Mouse (Mus musculus): ENCODE data around the gene Osr1. TPM values are rescaled to one million over a fixed set of nuclear protein-coding genes. Genes with fewer than 3 reads are reported as not detected.
A peak's percentile ranks its signal among the peaks of the same experiment; 100 is the strongest.

Gene Osr1
- polyA plus RNA-seq, 1 experiment from 2014 or later: 15.6 TPM

- WGBS: 1% methylated on average over 21 of the region's 21 CpGs
- Histone ChIP-seq H3K4me2 (no peak overlapping the region), H3K4me3 (ENCODE audit: low read depth, low read length) (no peak overlapping the region), H3K9ac (ENCODE audit: low read length) (no peak overlapping the region), H3K27ac (ENCODE audit: low read depth, low read length) (no peak overlapping the region), H3K27me3 (ENCODE audit: control insufficient read depth, insufficient read depth, low read length) (peaks cover 98% of the 10 kb centered on the region), H3K36me3 (ENCODE audit: control insufficient read depth, insufficient read depth, low read length) (no peaks in the 10 kb centered on the region), H3K4me1 (ENCODE audit: control insufficient read depth, insufficient read depth, low read length) (peaks cover 4% of the 10 kb centered on the region; the same call in 1 of the 2 replicates), H3K9me3 (ENCODE audit: control insufficient read depth, low read length) (no peaks in the 10 kb centered on the region)
- no peak for ATAC-seq (ENCODE audit: low FRiP score)
- DNase-seq (ENCODE audit: low spot score, missing footprints): peak; percentile 95
Observed at GRCm38 (mm10) chr12:9575158-9576042, 5.5 kb downstream of the Osr1 start.

GRCm38 (mm10) chr12:9576043-9576538, 6.2 kb downstream of the Osr1 start:
- H3K4me2 ChIP-seq: no peak overlapping the region
- peaks cover 4% of the 10 kb centered on the region; the same call in 1 of the 2 replicates for H3K4me1 ChIP-seq (ENCODE audit: control insufficient read depth, insufficient read depth, low read length)
- no peaks in the 10 kb centered on the region for H3K36me3 ChIP-seq (ENCODE audit: control insufficient read depth, insufficient read depth, low read length)
- ATAC-seq (ENCODE audit: low FRiP score) (no peak), DNase-seq (ENCODE audit: low spot score, missing footprints) (no peak)
- no peak overlapping the region for H3K9ac ChIP-seq (ENCODE audit: low read length)
- H3K27ac ChIP-seq (ENCODE audit: low read depth, low read length): no peak overlapping the region
- no peak overlapping the region for H3K4me3 ChIP-seq (ENCODE audit: low read depth, low read length)
- H3K27me3 ChIP-seq (ENCODE audit: control insufficient read depth, insufficient read depth, low read length): peaks cover 98% of the 10 kb centered on the region
- WGBS: under 1% methylated on average over 18 of the region's 18 CpGs
- no peaks in the 10 kb centered on the region for H3K9me3 ChIP-seq (ENCODE audit: control insufficient read depth, low read length)

GRCm38 (mm10) chr12:9577610-9578009, 7.7 kb downstream of the Osr1 start:
- Histone ChIP-seq H3K4me2 (no peak overlapping the region), H3K9me3 (ENCODE audit: control insufficient read depth, low read length) (no peaks in the 10 kb centered on the region), H3K9ac (ENCODE audit: low read length) (no peak overlapping the region), H3K36me3 (ENCODE audit: control insufficient read depth, insufficient read depth, low read length) (no peaks in the 10 kb centered on the region), H3K4me3 (ENCODE audit: low read depth, low read length) (no peak overlapping the region), H3K27me3 (ENCODE audit: control insufficient read depth, insufficient read depth, low read length) (peaks cover 98% of the 10 kb centered on the region), H3K4me1 (ENCODE audit: control insufficient read depth, insufficient read depth, low read length) (peaks cover 4% of the 10 kb centered on the region; the same call in 1 of the 2 replicates), H3K27ac (ENCODE audit: low read depth, low read length) (no peak overlapping the region)
- ATAC-seq (ENCODE audit: low FRiP score): no peak
- WGBS: 6% methylated on average over 2 of the region's 2 CpGs
- peak; percentile 84 for DNase-seq (ENCODE audit: low spot score, missing footprints)

- WGBS: 9% methylated on average over 4 of the region's 4 CpGs
- Histone ChIP-seq H3K4me1 (ENCODE audit: control insufficient read depth, insufficient read depth, low read length) (peaks cover 4% of the 10 kb centered on the region; the same call in 1 of the 2 replicates), H3K9me3 (ENCODE audit: control insufficient read depth, low read length) (no peaks in the 10 kb centered on the region), H3K4me2 (no peak overlapping the region), H3K4me3 (ENCODE audit: low read depth, low read length) (no peak overlapping the region), H3K27me3 (ENCODE audit: control insufficient read depth, insufficient read depth, low read length) (peaks cover 98% of the 10 kb centered on the region), H3K9ac (ENCODE audit: low read length) (no peak overlapping the region), H3K36me3 (ENCODE audit: control insufficient read depth, insufficient read depth, low read length) (no peaks in the 10 kb centered on the region), H3K27ac (ENCODE audit: low read depth, low read length) (no peak overlapping the region)
- peak; percentile 88 for DNase-seq (ENCODE audit: low spot score, missing footprints)
- ATAC-seq (ENCODE audit: low FRiP score): no peak
Observed at GRCm38 (mm10) chr12:9578591-9578990, 8.7 kb downstream of the Osr1 start.

- H3K36me3 ChIP-seq (ENCODE audit: control insufficient read depth, insufficient read depth, low read length): no peaks in the 10 kb centered on the region
- peaks cover under 1% of the 10 kb centered on the region; the same call in 1 of the 2 replicates for H3K4me1 ChIP-seq (ENCODE audit: control insufficient read depth, insufficient read depth, low read length)
- H3K9ac ChIP-seq (ENCODE audit: low read length): no peak overlapping the region
- H3K27ac ChIP-seq (ENCODE audit: low read depth, low read length): no peak overlapping the region
- WGBS: under 1% methylated on average over 31 of the region's 31 CpGs
- H3K4me3 ChIP-seq (ENCODE audit: low read depth, low read length): no peak overlapping the region
- H3K27me3 ChIP-seq (ENCODE audit: control insufficient read depth, insufficient read depth, low read length): peaks cover 99% of the 10 kb centered on the region
- DNase-seq (ENCODE audit: low spot score, missing footprints) (peak; percentile 96), ATAC-seq (ENCODE audit: low FRiP score) (no peak)
- H3K4me2 ChIP-seq: no peak overlapping the region
- H3K9me3 ChIP-seq (ENCODE audit: control insufficient read depth, low read length): no peaks in the 10 kb centered on the region
Observed at GRCm38 (mm10) chr12:9579301-9580030, 9.6 kb downstream of the Osr1 start.

- H3K27ac ChIP-seq (ENCODE audit: low read depth, low read length): no peak overlapping the region
- no peak overlapping the region for H3K4me3 ChIP-seq (ENCODE audit: low read depth, low read length)
- peak overlapping the region; percentile 23; the same call in 1 of the 2 replicates for H3K4me2 ChIP-seq
- H3K27me3 ChIP-seq (ENCODE audit: control insufficient read depth, insufficient read depth, low read length): peaks cover 93% of the 10 kb centered on the region
- DNase-seq (ENCODE audit: low spot score, missing footprints) (peak; percentile 94), ATAC-seq (ENCODE audit: low FRiP score) (no peak)
- H3K36me3 ChIP-seq (ENCODE audit: control insufficient read depth, insufficient read depth, low read length): no peaks in the 10 kb centered on the region
- WGBS: under 1% methylated on average over 33 of the region's 33 CpGs
- no peaks in the 10 kb centered on the region for H3K9me3 ChIP-seq (ENCODE audit: control insufficient read depth, low read length)
- H3K9ac ChIP-seq (ENCODE audit: low read length): no peak overlapping the region
- H3K4me1 ChIP-seq (ENCODE audit: control insufficient read depth, insufficient read depth, low read length): no peaks in the 10 kb centered on the region
Observed at GRCm38 (mm10) chr12:9580041-9580905, 10.4 kb downstream of the Osr1 start.

DNA sequence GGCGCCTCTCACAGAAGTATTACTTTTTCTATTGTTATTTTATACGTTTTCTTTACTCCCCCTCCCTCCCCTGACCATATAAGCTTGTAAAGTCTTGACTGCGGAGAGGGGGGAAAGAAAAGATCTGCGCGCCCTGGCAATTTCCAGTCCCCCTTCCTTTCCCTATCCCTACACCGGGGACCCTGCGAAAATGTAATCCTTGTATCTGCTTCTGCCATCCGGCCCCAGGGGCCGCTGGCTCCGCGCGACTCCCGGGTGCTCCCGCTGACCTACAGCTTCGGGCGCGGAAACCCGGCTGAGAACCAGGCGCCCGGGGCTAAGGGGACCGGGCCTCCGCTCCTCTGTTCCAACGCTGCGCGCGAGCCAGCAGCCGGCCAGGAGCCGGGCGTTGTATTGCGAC, 11.1 kb downstream of the Osr1 start:
- H3K36me3 ChIP-seq (ENCODE audit: control insufficient read depth, insufficient read depth, low read length): no peaks in the 10 kb centered on the region
- peaks cover 85% of the 10 kb centered on the region for H3K27me3 ChIP-seq (ENCODE audit: control insufficient read depth, insufficient read depth, low read length)
- ATAC-seq (ENCODE audit: low FRiP score) (no peak), DNase-seq (ENCODE audit: low spot score, missing footprints) (peak; percentile 94)
- no peak overlapping the region for H3K27ac ChIP-seq (ENCODE audit: low read depth, low read length)
- H3K4me1 ChIP-seq (ENCODE audit: control insufficient read depth, insufficient read depth, low read length): no peaks in the 10 kb centered on the region
- no peak overlapping the region for H3K9ac ChIP-seq (ENCODE audit: low read length)
- H3K9me3 ChIP-seq (ENCODE audit: control insufficient read depth, low read length): no peaks in the 10 kb centered on the region
- peak overlapping the region; percentile 23; the same call in 1 of the 2 replicates for H3K4me2 ChIP-seq
- H3K4me3 ChIP-seq (ENCODE audit: low read depth, low read length): no peak overlapping the region
- 1% methylated on average over 30 of the region's 30 CpGs for WGBS

GRCm38 (mm10) chr12:9581506-9581905, 11.6 kb downstream of the Osr1 start:
- ATAC-seq (ENCODE audit: low FRiP score) (no peak), DNase-seq (ENCODE audit: low spot score, missing footprints) (peak; percentile 95)
- Histone ChIP-seq H3K9ac (ENCODE audit: low read length) (no peak overlapping the region), H3K9me3 (ENCODE audit: control insufficient read depth, low read length) (no peaks in the 10 kb centered on the region), H3K27ac (ENCODE audit: low read depth, low read length) (no peak overlapping the region), H3K27me3 (ENCODE audit: control insufficient read depth, insufficient read depth, low read length) (peaks cover 80% of the 10 kb centered on the region), H3K4me3 (ENCODE audit: low read depth, low read length) (no peak overlapping the region), H3K4me2 (no peak overlapping the region), H3K36me3 (ENCODE audit: control insufficient read depth, insufficient read depth, low read length) (no peaks in the 10 kb centered on the region), H3K4me1 (ENCODE audit: control insufficient read depth, insufficient read depth, low read length) (no peaks in the 10 kb centered on the region)
- 2% methylated on average over 12 of the region's 12 CpGs for WGBS

Data from midbrain, embryonic 11.5 days (tissue).